Comparison of ENCODE assay signal across 9 mouse cellular contexts in the genomic region with DNA sequence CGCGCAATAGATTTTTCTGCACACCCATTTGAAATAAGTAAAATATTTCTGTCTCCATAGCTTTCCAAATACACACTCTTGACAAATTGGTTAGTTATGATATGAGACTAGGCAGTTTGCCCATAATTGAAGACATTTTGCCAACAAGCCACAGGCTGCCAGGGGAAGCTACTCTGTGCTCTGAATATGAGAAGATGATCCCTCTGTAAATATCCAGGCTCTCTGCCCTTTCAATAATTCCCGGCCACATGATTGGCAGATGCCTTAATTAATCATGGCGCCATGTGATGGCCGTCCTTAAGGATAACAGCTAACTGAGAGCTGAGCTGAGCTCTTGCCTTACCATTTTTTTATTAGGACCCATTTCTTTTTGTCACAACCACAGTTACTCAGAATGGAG.
DNase-seq lines count a peak whose midpoint lies in the region; ATAC-seq and TF ChIP-seq lines count a peak whose summit lies in the region.
"Had no signal": no experiment of that assay in that cellular context is flagged by ENCODE, and none has a peak within 500 bp of the region (broad histone marks: within the 10 kb centered on the region; RNA-seq: fewer than 3 reads in every experiment).

No protein-coding gene starts in this region.

- TF ChIP-seq CTCF in thymus, adult 2 months (IDR thresholded peaks at IDR 0.05; ENCODE audit: borderline replicate concordance, control insufficient read depth, extremely low read depth, insufficient read depth, low read length, poor library complexity), result no peak

- H3K4me3 ChIP-seq in heart, embryonic 12.5 days, result no peak overlapping the region
- no peak overlapping the region for H3K4me3 ChIP-seq in thymus, adult 2 months (ENCODE audit: control insufficient read depth, insufficient read depth, low read length)
- H3K4me3 ChIP-seq: hindbrain, embryonic 15.5 days had no signal

- WGBS in heart, embryonic 12.5 days, result 89% methylated on average over 5 of the region's 5 CpGs
- WGBS in thymus, adult 2 months, result 96% methylated on average over 5 of the region's 5 CpGs

- no peaks in the 10 kb centered on the region for H3K4me1 ChIP-seq in heart, embryonic 12.5 days (replicated peaks)
- H3K4me1 ChIP-seq in thymus, adult 2 months (replicated peaks; ENCODE audit: control insufficient read depth, insufficient read depth, low read length), result no peaks in the 10 kb centered on the region

- no peak for ATAC-seq in heart, embryonic 12.5 days (ENCODE audit: insufficient number of reproducible peaks, low FRiP score)

- no peak overlapping the region for H3K4me2 ChIP-seq in heart, embryonic 12.5 days
- H3K4me2 ChIP-seq: hindbrain, embryonic 15.5 days had no signal

- no peak overlapping the region for H3K27ac ChIP-seq in heart, embryonic 12.5 days (ENCODE audit: poor library complexity, severe bottlenecking)
- H3K27ac ChIP-seq in thymus, adult 2 months (ENCODE audit: control insufficient read depth, insufficient read depth, low read length), result no peak overlapping the region
- H3K27ac ChIP-seq: hindbrain, embryonic 15.5 days had no signal

- no peak for TF ChIP-seq POLR2A in thymus, adult 2 months (IDR thresholded peaks at IDR 0.05; ENCODE audit: control insufficient read depth, extremely low read depth, insufficient read depth, low read length, poor library complexity)

- H3K27me3 ChIP-seq in heart, embryonic 12.5 days (replicated peaks), result no peaks in the 10 kb centered on the region
- no peaks in the 10 kb centered on the region for H3K27me3 ChIP-seq in thymus, adult 2 months (ENCODE audit: control insufficient read depth, insufficient read depth, low read length)
- H3K27me3 ChIP-seq: hindbrain, embryonic 15.5 days had no signal

- H3K36me3 ChIP-seq in heart, embryonic 12.5 days, result no peaks in the 10 kb centered on the region
- H3K36me3 ChIP-seq in thymus, adult 2 months (ENCODE audit: control insufficient read depth, insufficient read depth, low read length), result no peaks in the 10 kb centered on the region
- H3K36me3 ChIP-seq: hindbrain, embryonic 15.5 days had no signal

- no peak overlapping the region for H3K9ac ChIP-seq in heart, embryonic 12.5 days
- H3K9ac ChIP-seq: hindbrain, embryonic 15.5 days had no signal

- H3K9me3 ChIP-seq in heart, embryonic 12.5 days (replicated peaks), result no peaks in the 10 kb centered on the region
- H3K9me3 ChIP-seq: hindbrain, embryonic 15.5 days had no signal

- DNase-seq in heart, adult 8-10 months (ENCODE audit: low spot score), result peak; percentile 40
- DNase-seq in Muller cell, postnatal 12 days (ENCODE audit: inconsistent ontology term), result peak; percentile 83
- peak; percentile 3 for DNase-seq in cerebellum, adult 8-10 months
- peak; percentile 15 to 66 for DNase-seq in layer of hippocampus, adult 18-20 months (ENCODE audit: low spot score in 2 of 2)
- DNase-seq in thymus, adult 2 months, result no peak
- DNase-seq in spleen, postnatal 10 days (ENCODE audit: low spot score in 2 of 2), result no peak
- no peak for DNase-seq in spleen, postnatal 4 days (ENCODE audit: low spot score in 2 of 2)

Comparison
In these comparisons a context has a peak if more than half of its experiments do, and no peak if none do; other contexts are left out.
1. DNase-seq: peak in heart, adult 8-10 months (single experiment), Muller cell, postnatal 12 days (single experiment), cerebellum, adult 8-10 months (single experiment) and layer of hippocampus, adult 18-20 months (2 of 2); none in thymus, adult 2 months (single experiment), spleen, postnatal 10 days (0 of 2) and spleen, postnatal 4 days (0 of 2).